Mouse (Mus musculus) c-Kit-positive CD71-positive TER-119-positive erythroid progenitor cells, embryonic 14.5 days (primary cell): ENCODE results near the gene Ttc4.
A peak's percentile ranks its signal among the peaks of the same experiment; 100 is the strongest.

Experiments used
- DNase-seq: peaks from one replicate; pipeline ENCODE4 v3.0.0-alpha.2; 2013; ENCODE audit warnings: low spot score

Gene Ttc4

DNA sequence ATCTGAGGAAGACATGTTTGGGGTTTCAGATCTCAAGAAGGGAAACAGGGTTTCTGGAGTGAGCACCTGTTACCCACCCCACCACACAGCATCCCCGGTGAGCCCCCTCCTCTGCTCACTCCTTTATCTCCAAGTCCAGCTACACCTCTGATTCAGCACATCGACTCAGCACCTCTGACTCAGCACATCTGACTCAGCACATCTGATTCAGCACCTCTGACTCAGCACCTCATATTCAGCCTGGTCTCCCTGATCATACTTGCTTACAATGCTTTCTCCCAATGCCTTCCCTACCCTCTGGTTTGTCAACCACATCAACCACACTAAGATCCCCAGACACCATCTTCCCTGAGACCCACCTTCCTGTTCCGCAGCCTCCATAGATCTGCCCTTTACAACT, 65.2 kb downstream of the Ttc4 start:
- DNase-seq, result peak; percentile 76

DNA sequence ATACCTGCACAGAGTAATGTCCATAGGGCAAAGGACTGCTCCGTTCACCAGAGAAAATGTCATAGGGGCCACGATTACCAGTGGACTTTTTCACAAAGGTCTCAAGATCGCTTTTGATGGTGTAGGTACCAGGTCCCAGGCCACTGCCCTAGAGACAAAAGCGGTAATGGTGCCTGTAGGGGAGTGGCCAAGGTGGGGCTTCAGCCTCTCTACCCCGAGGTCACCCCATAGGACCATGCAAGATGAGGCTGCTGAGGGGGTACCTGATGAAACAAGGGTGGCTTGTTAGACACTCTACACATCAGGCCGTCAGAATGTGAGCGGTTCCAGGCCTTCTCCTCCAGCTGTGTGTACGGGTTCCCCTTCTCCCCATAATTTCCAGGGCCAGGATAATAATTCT, 65.6 kb downstream of the Ttc4 start:
- DNase-seq, result no peak
